Mouse (Mus musculus) stomach, postnatal 0 days (tissue): ENCODE results near the gene Sfxn5.
A peak's percentile ranks its signal among the peaks of the same experiment; 100 is the strongest.

Experiments
- CTCF ChIP-seq: IDR thresholded peaks from 2 replicates; pipeline ENCODE4 v1.5.1; 2016; ENCODE audit warnings: antibody characterized with exemption, low read depth, mild to moderate bottlenecking, moderate library complexity
- EP300 ChIP-seq: optimal IDR thresholded peaks from 2 replicates; pipeline ENCODE3; 2016; ENCODE audit warnings: antibody characterized with exemption

GRCm38 (mm10) chr6:85239044-85239489, 94.2 kb downstream of the Sfxn5 start:
- TF ChIP-seq CTCF, result peak; percentile 87
- no peak for TF ChIP-seq EP300
